In the genomic region with DNA sequence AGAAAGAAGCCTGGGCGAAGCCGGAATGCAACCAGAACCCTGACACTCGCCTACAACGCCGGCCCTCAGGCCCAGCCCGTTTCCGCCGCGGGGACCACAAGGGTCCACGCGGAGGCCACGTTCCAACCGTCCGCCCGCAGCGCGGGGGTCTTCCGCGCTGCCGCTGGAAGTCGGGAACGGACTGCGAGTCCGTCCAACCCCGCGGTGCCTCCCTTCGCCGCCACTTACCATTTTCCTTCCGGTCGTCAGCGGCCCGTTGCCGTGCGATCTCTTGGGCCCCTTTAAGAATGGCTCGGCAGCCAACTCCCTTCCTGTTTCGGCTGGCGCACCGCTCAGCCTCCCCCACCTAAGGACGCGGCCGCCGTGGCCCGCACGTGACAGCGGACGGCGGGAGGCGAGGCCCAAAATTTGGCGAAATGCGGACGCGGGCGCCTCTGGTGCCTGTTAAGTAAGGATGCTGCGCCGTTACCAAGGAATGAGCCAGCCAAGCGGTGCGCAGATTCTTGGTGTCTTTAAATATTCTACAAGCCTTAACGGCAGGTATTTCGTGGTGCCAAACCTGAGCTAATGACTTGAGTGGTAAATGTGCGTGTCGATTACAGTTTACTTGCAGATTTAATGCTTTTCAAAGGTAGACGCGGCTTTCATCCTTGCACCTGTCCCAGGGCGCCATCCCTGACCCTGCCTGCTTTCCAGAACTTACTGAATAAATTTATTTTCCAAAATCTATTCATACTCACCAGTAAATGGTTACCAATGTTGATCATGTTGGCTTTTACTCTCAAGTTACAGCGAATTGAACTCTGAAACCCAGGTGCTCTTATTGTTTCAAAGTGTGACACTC, we compare ENCODE assay signal across 8 mouse cellular contexts. TPM values are rescaled to one million over a fixed set of nuclear protein-coding genes. Genes with fewer than 3 reads are reported as not detected.
A peak's percentile ranks its signal among the peaks of the same experiment; 100 is the strongest.
DNase-seq lines count a peak whose midpoint lies in the region; ATAC-seq and TF ChIP-seq lines count a peak whose summit lies in the region.

Gene Gmfb, minus strand, starts transcription at position 370 of the 844 bp plus-strand sequence.

- peak; percentile 86 for ATAC-seq in cerebellum, adult (ENCODE audit: insufficient number of reproducible peaks, low FRiP score, low TSS enrichment)
- peak; percentile 99 for ATAC-seq in forebrain, embryonic 13.5 days
- peak; percentile 98 for ATAC-seq in neural tube, embryonic 15.5 days (ENCODE audit: low FRiP score)

- H3K4me3 ChIP-seq in ES-Bruce4 (ENCODE audit: low read depth, low read length) = peak within 1 kb of the TSS; percentile 82
- H3K4me3 ChIP-seq in forebrain, embryonic 13.5 days = peak within 1 kb of the TSS; percentile 92
- H3K4me3 ChIP-seq in neural tube, embryonic 15.5 days (replicated peaks) = peak within 1 kb of the TSS; percentile 96

- peak; percentile 75 for TF ChIP-seq EP300 in ES-Bruce4 (IDR thresholded peaks at IDR 0.05; ENCODE audit: insufficient read depth, low read depth, low read length)

- H3K4me1 ChIP-seq in ES-Bruce4 (ENCODE audit: control insufficient read depth, insufficient read depth, low read length) = peaks cover 2% of the 10 kb centered on the region
- H3K4me1 ChIP-seq in forebrain, embryonic 13.5 days = peaks cover 15% of the 10 kb centered on the region
- peaks cover 23% of the 10 kb centered on the region for H3K4me1 ChIP-seq in neural tube, embryonic 15.5 days

- no peak for TF ChIP-seq CTCF in ES-Bruce4 (IDR thresholded peaks at IDR 0.05; ENCODE audit: low read depth, low read length)

- WGBS in forebrain, embryonic 13.5 days = under 1% methylated on average over 65 of the region's 65 CpGs
- under 1% methylated on average over 65 of the region's 65 CpGs for WGBS in neural tube, embryonic 15.5 days

- H3K27ac ChIP-seq in ES-Bruce4 (ENCODE audit: insufficient read depth, low read length) = peak within 1 kb of the TSS; percentile 6; the same call in 1 of the 2 replicates
- H3K27ac ChIP-seq in forebrain, embryonic 13.5 days = peak within 1 kb of the TSS; percentile 75
- peak within 1 kb of the TSS; percentile 87 for H3K27ac ChIP-seq in neural tube, embryonic 15.5 days (replicated peaks)

- H3K27me3 ChIP-seq in ES-Bruce4 (ENCODE audit: control insufficient read depth, insufficient read depth, low read length, poor library complexity, severe bottlenecking) = no peaks in the 10 kb centered on the region
- 0 out of 2 replicates have a peak, but pooled peaks cover 3% of the 10 kb centered on the region for H3K27me3 ChIP-seq in forebrain, embryonic 13.5 days
- peaks cover 9% of the 10 kb centered on the region; the same call in 1 of the 2 replicates for H3K27me3 ChIP-seq in neural tube, embryonic 15.5 days (replicated peaks)

- peak within 1 kb of the TSS; percentile 88 for H3K4me2 ChIP-seq in forebrain, embryonic 13.5 days
- H3K4me2 ChIP-seq in neural tube, embryonic 15.5 days = peak within 1 kb of the TSS; percentile 71

- peak; percentile 55 for TF ChIP-seq POLR2A in ES-Bruce4 (IDR thresholded peaks at IDR 0.05; ENCODE audit: insufficient read depth, low read length)

- intact Hi-C loops in heart, postnatal 10 days (cut with DNase I) = no loop called here

- DNase-seq in heart, postnatal 10 days = peak; percentile 97
- peak; percentile 97 for DNase-seq in layer of hippocampus, adult 11-12 months (ENCODE audit: low spot score)
- peak; percentile 96 for DNase-seq in lung, adult 18-20 months
- DNase-seq in testis, postnatal 14 days (ENCODE audit: low spot score) = peak; percentile 93

- peak within 1 kb of the TSS; percentile 81 for H3K9ac ChIP-seq in ES-Bruce4 (ENCODE audit: low read depth, poor library complexity, severe bottlenecking)
- H3K9ac ChIP-seq in forebrain, embryonic 13.5 days = peak within 1 kb of the TSS; percentile 91
- peak within 1 kb of the TSS; percentile 87 for H3K9ac ChIP-seq in neural tube, embryonic 15.5 days (replicated peaks)

- peaks cover 1% of the 10 kb centered on the region; the same call in 1 of the 2 replicates for H3K36me3 ChIP-seq in ES-Bruce4 (ENCODE audit: control insufficient read depth, insufficient read depth, low read length, poor library complexity, severe bottlenecking)
- H3K36me3 ChIP-seq in forebrain, embryonic 13.5 days (ENCODE audit: poor library complexity, severe bottlenecking) = peaks cover 3% of the 10 kb centered on the region; the same call in 1 of the 2 replicates
- H3K36me3 ChIP-seq in neural tube, embryonic 15.5 days = peaks cover under 1% of the 10 kb centered on the region; the same call in 1 of the 2 replicates

- H3K9me3 ChIP-seq in ES-Bruce4 (replicated peaks; ENCODE audit: control insufficient read depth, insufficient read depth, low read length, poor library complexity, severe bottlenecking) = no peaks in the 10 kb centered on the region
- no peaks in the 10 kb centered on the region for H3K9me3 ChIP-seq in forebrain, embryonic 13.5 days (replicated peaks)
- H3K9me3 ChIP-seq in neural tube, embryonic 15.5 days (replicated peaks) = no peaks in the 10 kb centered on the region

RNA-seq across cellular contexts. Expression of gene Gmfb, which starts in this region (rescaled TPM):
- 105 and 114 TPM in 2 replicates for polyA plus RNA-seq in ES-Bruce4 (2011; ENCODE audit: insufficient read depth, insufficient read length, low read depth, missing spikeins)
- polyA plus RNA-seq in forebrain, embryonic 13.5 days (2015; fragmentation: Nextera tagmentation; extraction: Ambion mirVana) = 90.1 and 98.6 TPM in 2 replicates
- total RNA-seq in heart, postnatal 10 days (2021) = 10 to 100 TPM; 45.0 to 45.8 TPM
- polyA plus RNA-seq in neural tube, embryonic 15.5 days (2015; fragmentation: Nextera tagmentation; extraction: Ambion mirVana) = 116 and 123 TPM in 2 replicates

Comparison
In these comparisons a context has a peak if more than half of its experiments do, and no peak if none do; other contexts are left out.
1. Peak in every context shown above with its lines: DNase-seq, ATAC-seq, H3K4me3 ChIP-seq and H3K27ac ChIP-seq.
2. H3K27ac ChIP-seq: peak in every context shown above with its lines; median percentile 87 in neural tube, embryonic 15.5 days; 75 in forebrain, embryonic 13.5 days; 6 in ES-Bruce4.